Mouse (Mus musculus) heart, postnatal 10 days (tissue): ENCODE data around the gene Gm14327. TPM values are rescaled to one million over a fixed set of nuclear protein-coding genes. Genes with fewer than 3 reads are reported as not detected.
"Not testable (repeated sequence)": the region's sequence is repeated elsewhere in the genome, so short reads cannot be mapped to it uniquely, and the experiment has no call there.

Experiments used
- DNase-seq, 2 experiments: peaks; one replicate each; pipeline ENCODE4 v3.0.0; 2021
- intact Hi-C: fragments of 180-260 bp; cut with DNase I; formaldehyde crosslinking; loops from one replicate; pipeline ENCODE4 v1.15.1; 2025
- total RNA-seq, 2 experiments: library from RNA; stranded (reverse); gene quantifications; 2 replicates each; pipeline ENCODE4 v1.2.3; 2021

Gm14327 gene
- total RNA-seq = 10 to 100 TPM in 1 of 2 experiments, 1 to 10 TPM in 1; 8.4 to 16.5 TPM

DNA sequence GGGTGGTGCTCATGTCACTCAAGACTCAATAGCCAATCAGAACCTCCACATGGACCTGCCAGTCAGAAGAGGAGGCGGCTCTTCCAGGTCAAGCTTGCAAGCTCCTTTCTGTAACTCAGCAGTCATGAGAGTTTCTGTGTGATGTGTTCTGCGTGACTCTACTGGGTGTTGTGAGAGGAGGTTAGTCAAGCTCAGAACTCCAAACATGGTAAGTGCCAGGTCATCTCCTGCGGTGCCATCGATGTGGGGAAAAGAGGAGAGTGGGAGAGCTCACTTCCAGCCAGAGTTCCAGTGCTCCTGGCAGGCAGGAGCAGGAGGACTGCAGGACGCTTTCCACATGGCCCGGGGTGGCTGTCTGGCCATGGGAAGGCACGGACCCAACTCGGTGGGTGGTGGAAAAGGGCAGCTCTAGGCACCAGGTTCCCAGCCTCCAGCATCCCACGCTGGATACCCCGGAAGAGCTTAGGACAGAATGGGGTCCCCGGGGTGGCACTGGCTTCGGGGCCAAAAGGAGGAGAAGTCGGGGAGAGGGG lies at the start of gene Gm14327:
Gene Gm14327, plus strand, starts transcription at position 51 of the 533 bp plus-strand sequence.
- intact Hi-C loops = not testable (repeated sequence)
- peak in 1 of 2 experiments; percentile 3 for DNase-seq

DNA sequence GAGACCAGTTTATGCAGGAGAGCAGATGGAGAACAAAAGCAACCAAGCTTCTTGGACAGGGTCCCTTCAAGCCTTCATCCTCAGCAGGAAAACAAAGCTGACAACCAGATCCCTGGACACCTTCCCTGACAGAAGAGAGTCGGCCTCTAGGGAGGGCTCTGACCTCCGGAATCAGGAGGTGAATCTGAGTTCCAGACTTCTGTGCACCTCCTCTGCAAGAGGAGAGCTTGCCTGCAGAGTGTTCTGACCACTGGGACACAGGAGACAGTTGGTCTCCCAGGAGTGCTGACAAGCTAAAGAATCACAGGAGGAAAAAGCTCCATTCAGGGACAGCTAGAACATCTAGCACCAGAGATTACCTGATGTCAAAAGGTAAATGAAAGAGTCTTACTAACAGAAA lies 34.6 kb upstream of the Gm14327 start:
- intact Hi-C loops, DNase-seq: not testable (repeated sequence)

- DNase-seq, intact Hi-C loops: not testable (repeated sequence)
These were observed 9.2 kb upstream of the Gm14327 start for GRCm38 (mm10) chr2:177887743-177888142.

GRCm38 (mm10) chr2:177898171-177898570 lies 1.3 kb downstream of the Gm14327 start:
- intact Hi-C loops = not testable (repeated sequence)

DNA sequence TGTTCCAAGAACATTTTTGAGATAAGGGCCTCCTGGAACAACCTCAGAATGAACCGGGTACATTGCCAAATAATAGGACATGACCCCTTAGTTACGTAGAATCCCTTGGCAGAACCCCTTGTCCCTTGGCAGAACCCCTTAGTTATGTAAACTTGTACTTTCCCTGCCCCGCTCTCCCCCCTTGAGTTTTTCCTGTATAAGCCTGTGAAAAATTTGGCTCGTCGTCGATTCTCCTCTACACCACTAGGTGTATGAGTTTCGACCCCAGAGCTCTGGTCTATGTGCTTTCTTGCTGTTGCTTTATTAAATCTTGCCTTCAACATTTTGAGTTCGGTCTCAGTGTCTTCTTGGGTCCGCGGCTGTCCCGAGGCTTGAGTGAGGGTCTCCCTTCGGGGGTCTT lies 6.4 kb downstream of the Gm14327 start:
- intact Hi-C loops, DNase-seq: not testable (repeated sequence)

More at GRCm38 (mm10) chr2:177898171-177898570, 1.3 kb downstream of the Gm14327 start:
- not testable (repeated sequence) for DNase-seq

- DNase-seq, intact Hi-C loops: not testable (repeated sequence)
These were observed 28.7 kb downstream of the Gm14327 start, which contains the start of gene Zfp972 for GRCm38 (mm10) chr2:177925563-177926103. TSS of gene Zfp972 (minus strand) at chr2:177925613.

Other genes with a start within 250 kb of the Gm14327 start
- 10 to 100 TPM; 13.4 to 14.2 TPM for gene Gm14322, start 137.8 kb upstream of the Gm14327 start, total RNA-seq
- 10 to 100 TPM; 62.2 to 66.7 TPM for gene Gm14325, start 56.8 kb upstream of the Gm14327 start, total RNA-seq
- under 1 TPM in 1 of 2 experiments, not detected in 1; 0.87 TPM for gene Zfp972, start 28.5 kb downstream of the Gm14327 start, total RNA-seq
- gene Gm14326, start 60.2 kb downstream of the Gm14327 start, total RNA-seq = 10 to 100 TPM; 31.7 to 35.0 TPM
- 10 to 100 TPM; 35.9 to 43.2 TPM for gene Zfp971, start 126.2 kb downstream of the Gm14327 start, total RNA-seq
- 1 to 10 TPM; 9.6 to 9.7 TPM for gene Zfp931, start 181.4 kb downstream of the Gm14327 start, total RNA-seq
- gene Phactr3, start 221.9 kb downstream of the Gm14327 start, total RNA-seq = 1 to 10 TPM; 1.9 TPM